Mouse (Mus musculus): ENCODE results near the gene Gm10309. TPM values are rescaled to one million over a fixed set of nuclear protein-coding genes. Genes with fewer than 3 reads are reported as not detected.
A peak's percentile ranks its signal among the peaks of the same experiment; 100 is the strongest.

Gene Gm10309
- total and polyA plus RNA-seq, 2 experiments from 2014 or later = 0.12 TPM; not detected in 1

- TF ChIP-seq EP300 (IDR thresholded peaks at IDR 0.05; ENCODE audit: low read depth) = no peak
- TF ChIP-seq CTCF (IDR thresholded peaks at IDR 0.05; ENCODE audit: low read depth) = no peak
- 0 out of 2 replicates have a peak overlapping the region, but pooled peaks have one; percentile 3 for H3K27ac ChIP-seq (ENCODE audit: low read depth)
- H3K4me1 ChIP-seq (ENCODE audit: control insufficient read depth, insufficient read depth) = peaks cover 19% of the 10 kb centered on the region
- no peak for ATAC-seq (ENCODE audit: insufficient read depth, low read depth)
- no peak overlapping the region for H3K4me2 ChIP-seq (ENCODE audit: low read depth, low read length)
- peak; percentile 24 for DNase-seq (ENCODE audit: low spot score)
- no peak overlapping the region for H3K4me3 ChIP-seq (ENCODE audit: low read depth, low read length)
- no peaks in the 10 kb centered on the region for H3K9me3 ChIP-seq (replicated peaks; ENCODE audit: control insufficient read depth, low read length)
- no peaks in the 10 kb centered on the region for H3K27me3 ChIP-seq (ENCODE audit: control insufficient read depth, insufficient read depth, low read length)
- H3K36me3 ChIP-seq (replicated peaks; ENCODE audit: control insufficient read depth, insufficient read depth, low read length) = no peaks in the 10 kb centered on the region
- 64% methylated on average over 5 of the region's 5 CpGs for WGBS
- no peak overlapping the region for H3K9ac ChIP-seq (replicated peaks; ENCODE audit: low read depth, low read length)
These were observed 4.8 kb upstream of the Gm10309 start for GRCm38 (mm10) chr17:86509871-86510270.

GRCm38 (mm10) chr17:86508212-86508490 is 3.1 kb upstream of the Gm10309 start:
- no peaks in the 10 kb centered on the region for H3K27me3 ChIP-seq (ENCODE audit: control insufficient read depth, insufficient read depth, low read length)
- WGBS = 78% methylated on average over 3 of the region's 3 CpGs
- H3K9ac ChIP-seq (replicated peaks; ENCODE audit: low read depth, low read length) = no peak overlapping the region
- H3K4me1 ChIP-seq (ENCODE audit: control insufficient read depth, insufficient read depth) = peaks cover 10% of the 10 kb centered on the region
- no peak overlapping the region for H3K4me3 ChIP-seq (ENCODE audit: low read depth, low read length)
- TF ChIP-seq EP300 (IDR thresholded peaks at IDR 0.05; ENCODE audit: low read depth) (no peak), CTCF (IDR thresholded peaks at IDR 0.05; ENCODE audit: low read depth) (no peak)
- H3K9me3 ChIP-seq (replicated peaks; ENCODE audit: control insufficient read depth, low read length) = no peaks in the 10 kb centered on the region
- ATAC-seq (ENCODE audit: insufficient read depth, low read depth) (no peak), DNase-seq (ENCODE audit: low spot score) (no peak)
- H3K27ac ChIP-seq (ENCODE audit: low read depth) = peak overlapping the region; percentile 71
- H3K36me3 ChIP-seq (replicated peaks; ENCODE audit: control insufficient read depth, insufficient read depth, low read length) = no peaks in the 10 kb centered on the region
- no peak overlapping the region for H3K4me2 ChIP-seq (ENCODE audit: low read depth, low read length)

DNA sequence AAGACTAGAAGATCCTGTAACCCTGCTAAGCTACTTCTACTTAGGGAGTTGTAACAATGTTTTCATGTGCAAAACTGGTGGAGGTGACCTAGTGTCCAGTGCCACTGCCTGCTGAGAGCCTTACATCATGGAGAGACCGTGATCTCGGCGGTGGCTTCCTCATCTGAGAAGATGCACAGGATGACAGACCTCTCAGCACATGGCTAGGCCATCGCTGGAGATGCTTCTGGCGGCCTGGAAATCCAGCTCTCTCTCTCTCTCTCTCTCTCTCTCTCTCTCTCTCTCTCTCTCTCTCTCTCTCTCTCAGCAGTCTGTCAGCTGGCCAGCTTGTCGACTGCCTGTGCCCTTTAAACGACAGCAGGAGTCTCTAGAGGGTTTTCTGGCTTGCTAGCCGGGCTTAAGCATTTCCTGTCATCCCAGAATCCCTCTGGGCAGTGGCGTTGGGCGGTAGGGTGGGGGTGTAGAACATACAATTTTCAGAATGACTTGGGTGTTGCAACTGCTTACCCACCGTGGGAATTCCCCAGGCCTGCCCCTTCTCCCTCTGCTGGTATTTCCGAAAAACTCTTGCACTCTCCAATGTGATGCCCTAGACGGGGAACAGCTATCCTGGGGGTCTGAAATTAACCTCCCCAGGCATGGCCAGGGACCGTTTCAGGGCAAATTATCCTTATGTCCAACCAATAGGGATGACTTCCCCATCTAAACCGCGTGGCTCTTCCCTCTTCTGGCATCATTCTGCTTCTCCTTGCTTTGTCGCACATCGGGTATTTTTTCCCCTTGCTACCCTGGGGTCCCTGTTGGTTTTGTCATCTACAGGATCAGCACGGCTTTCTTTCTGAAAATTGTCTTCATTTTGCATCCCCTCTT is 2.5 kb upstream of the Gm10309 start:
- no peaks in the 10 kb centered on the region for H3K27me3 ChIP-seq (ENCODE audit: control insufficient read depth, insufficient read depth, low read length)
- no peak overlapping the region for H3K9ac ChIP-seq (replicated peaks; ENCODE audit: low read depth, low read length)
- ATAC-seq (ENCODE audit: insufficient read depth, low read depth) (peak; percentile 73), DNase-seq (ENCODE audit: low spot score) (peak; percentile 64)
- H3K4me2 ChIP-seq (ENCODE audit: low read depth, low read length) = no peak overlapping the region
- peak overlapping the region; percentile 71 for H3K27ac ChIP-seq (ENCODE audit: low read depth)
- peaks cover 10% of the 10 kb centered on the region for H3K4me1 ChIP-seq (ENCODE audit: control insufficient read depth, insufficient read depth)
- no peaks in the 10 kb centered on the region for H3K36me3 ChIP-seq (replicated peaks; ENCODE audit: control insufficient read depth, insufficient read depth, low read length)
- H3K9me3 ChIP-seq (replicated peaks; ENCODE audit: control insufficient read depth, low read length) = no peaks in the 10 kb centered on the region
- whole genome bisulfite sequencing = 46% methylated on average over 19 of the region's 19 CpGs
- no peak overlapping the region for H3K4me3 ChIP-seq (ENCODE audit: low read depth, low read length)
- TF ChIP-seq CTCF (IDR thresholded peaks at IDR 0.05; ENCODE audit: low read depth) (no peak), EP300 (IDR thresholded peaks at IDR 0.05; ENCODE audit: low read depth) (no peak)

- TF ChIP-seq CTCF (IDR thresholded peaks at IDR 0.05; ENCODE audit: low read depth) = no peak
- Histone ChIP-seq H3K27me3 (ENCODE audit: control insufficient read depth, insufficient read depth, low read length) (no peaks in the 10 kb centered on the region), H3K9me3 (replicated peaks; ENCODE audit: control insufficient read depth, low read length) (no peaks in the 10 kb centered on the region), H3K4me2 (ENCODE audit: low read depth, low read length) (no peak overlapping the region), H3K27ac (ENCODE audit: low read depth) (peak overlapping the region; percentile 71), H3K9ac (replicated peaks; ENCODE audit: low read depth, low read length) (no peak overlapping the region), H3K4me1 (ENCODE audit: control insufficient read depth, insufficient read depth) (peaks cover 10% of the 10 kb centered on the region), H3K36me3 (replicated peaks; ENCODE audit: control insufficient read depth, insufficient read depth, low read length) (no peaks in the 10 kb centered on the region), H3K4me3 (ENCODE audit: low read depth, low read length) (no peak overlapping the region)
- ATAC-seq (ENCODE audit: insufficient read depth, low read depth) = peak; percentile 37; the same call in 1 of the 2 replicates
- peak; percentile 43 for DNase-seq (ENCODE audit: low spot score)
- 65% methylated on average over 5 of the region's 5 CpGs for WGBS
These were observed 1.8 kb upstream of the Gm10309 start for GRCm38 (mm10) chr17:86506881-86507280.

GRCm38 (mm10) chr17:86503208-86503897 is 1.7 kb downstream of the Gm10309 start:
- no peaks in the 10 kb centered on the region for H3K9me3 ChIP-seq (replicated peaks; ENCODE audit: control insufficient read depth, low read length)
- H3K4me2 ChIP-seq (ENCODE audit: low read depth, low read length) = no peak overlapping the region
- H3K4me3 ChIP-seq (ENCODE audit: low read depth, low read length) = no peak overlapping the region
- DNase-seq (ENCODE audit: low spot score) = no peak
- WGBS = 76% methylated on average over 9 of the region's 9 CpGs
- peaks cover 18% of the 10 kb centered on the region for H3K4me1 ChIP-seq (ENCODE audit: control insufficient read depth, insufficient read depth)
- no peak overlapping the region for H3K27ac ChIP-seq (ENCODE audit: low read depth)
- no peak for TF ChIP-seq CTCF (IDR thresholded peaks at IDR 0.05; ENCODE audit: low read depth)
- no peak for TF ChIP-seq EP300 (IDR thresholded peaks at IDR 0.05; ENCODE audit: low read depth)
- H3K9ac ChIP-seq (replicated peaks; ENCODE audit: low read depth, low read length) = no peak overlapping the region
- H3K36me3 ChIP-seq (replicated peaks; ENCODE audit: control insufficient read depth, insufficient read depth, low read length) = no peaks in the 10 kb centered on the region; the same call in 1 of the 2 replicates
- no peak for ATAC-seq (ENCODE audit: insufficient read depth, low read depth)
- no peaks in the 10 kb centered on the region for H3K27me3 ChIP-seq (ENCODE audit: control insufficient read depth, insufficient read depth, low read length)
